Mouse (Mus musculus) G1E-ER4 (cell line): ENCODE data around the gene Prf1. TPM values are rescaled to one million over a fixed set of nuclear protein-coding genes. Genes with fewer than 3 reads are reported as not detected.

Experiments used
- GATA1 ChIP-seq: IDR thresholded peaks from one replicate; pipeline ENCODE4 v1.8.0; 2012; ENCODE audit warnings: low read length, inconsistent platforms
- polyA plus RNA-seq: library from polyadenylated mRNA; stranded (reverse); fragments of >175 nt; gene quantifications from 2 replicates; pipeline ENCODE4 v1.2.3, GENCODE M21; 2012

Gene Prf1
- polyA plus RNA-seq, 1 experiment, result not detected

DNA sequence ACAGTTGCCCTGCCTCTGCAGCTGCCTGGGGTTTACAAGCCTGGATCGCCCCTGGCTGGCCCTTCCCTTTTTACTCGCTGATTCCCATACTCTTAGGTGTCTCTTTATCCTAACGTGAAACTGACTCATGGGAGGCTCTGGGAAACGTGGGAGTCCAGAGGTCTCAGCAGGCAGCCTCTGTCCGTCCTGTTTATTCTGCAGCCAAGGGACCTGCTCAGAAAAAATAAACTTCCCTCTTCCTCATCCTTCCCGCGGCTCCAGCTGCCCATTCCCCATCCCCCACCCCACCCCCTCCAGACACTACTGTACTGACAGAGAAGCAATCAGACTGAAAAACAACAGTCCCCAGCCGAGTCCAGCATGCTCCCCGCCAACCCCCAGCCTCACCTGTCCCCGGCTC, 48.7 kb downstream of the Prf1 start:
- no peak for TF ChIP-seq GATA1

DNA sequence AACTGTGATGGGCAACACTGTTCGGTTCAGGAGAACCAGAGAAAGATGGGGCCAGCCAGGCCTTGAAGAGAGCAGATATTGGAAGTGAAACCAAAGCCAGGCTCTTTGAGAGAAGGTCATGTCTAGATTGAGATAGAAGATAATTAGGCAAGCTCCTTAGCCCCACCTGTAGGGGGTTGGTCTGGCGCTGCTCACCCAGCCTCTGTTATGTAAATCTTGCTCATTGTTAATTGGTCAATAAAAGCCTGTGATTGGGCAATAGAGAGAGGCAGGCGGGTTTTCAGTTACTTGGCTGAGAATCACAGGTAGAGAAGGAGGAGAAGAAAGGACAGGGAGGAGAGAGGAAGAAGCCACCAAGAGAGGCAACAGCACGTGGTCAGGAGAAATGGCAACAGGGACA, 53.6 kb downstream of the Prf1 start:
- no peak for TF ChIP-seq GATA1

Other genes with a start within 250 kb of the Prf1 start
- gene Pcbd1, start 208.5 kb upstream of the Prf1 start, polyA plus RNA-seq, result not detected in 2 replicates
- gene Sgpl1, start 150.1 kb upstream of the Prf1 start, polyA plus RNA-seq, result not detected in 2 replicates
- gene Tbata, start 125.9 kb upstream of the Prf1 start, polyA plus RNA-seq, result not detected in 2 replicates
- gene Adamts14, start 24.4 kb upstream of the Prf1 start, polyA plus RNA-seq, result not detected in 2 replicates
- gene Pald1, start 85.7 kb downstream of the Prf1 start, polyA plus RNA-seq, result not detected in 2 replicates
- not detected in 2 replicates for gene Nodal, start 120.1 kb downstream of the Prf1 start, polyA plus RNA-seq
- gene Eif4ebp2, start 154.8 kb downstream of the Prf1 start, polyA plus RNA-seq, result 92.1 and 97.1 TPM in 2 replicates
- 10.3 and 15.8 TPM in 2 replicates for gene Lrrc20, start 178.0 kb downstream of the Prf1 start, polyA plus RNA-seq